Mouse (Mus musculus) MEL (cell line): ENCODE results near the gene Hexdc. TPM values are rescaled to one million over a fixed set of nuclear protein-coding genes. Genes with fewer than 3 reads are reported as not detected.

Source experiments
- DNase-seq: peaks from one replicate; pipeline ENCODE4 v3.0.0; 2011; ENCODE audit warnings: low read depth, low spot score
- H3K27ac ChIP-seq: 2 replicates; pipeline ENCODE4 v1.5.1; 2012; ENCODE audit warnings: low read depth, mild to moderate bottlenecking, control low read depth, low read length, moderate library complexity; ENCODE audit not compliant: control insufficient read depth
- H3K27me3 ChIP-seq, 2 experiments: fragments of 150-350 bp in 1 of 2; sonication (generic) in 1 of 2; 2 replicates each; pipeline ENCODE4 v1.6.1; 2012; ENCODE audit warnings: low read length in 2 of 2, mild to moderate bottlenecking in 2 of 2, improper control_type of control experiment in 1 of 2, moderate library complexity in 1 of 2; ENCODE audit not compliant: insufficient read depth in 2 of 2, control insufficient read depth in 1 of 2
- H3K36me3 ChIP-seq, 2 experiments: 2 replicates each; pipeline ENCODE4 v1.6.1; 2012 to 2014; ENCODE audit warnings: low read length in 2 of 2, improper control_type of control experiment in 1 of 2, inconsistent platforms in 1 of 2, mild to moderate bottlenecking in 1 of 2; ENCODE audit not compliant: insufficient read depth in 2 of 2, control insufficient read depth in 1 of 2
- H3K4me1 ChIP-seq, 2 experiments: fragments of 150-350 bp in 1 of 2; sonication (generic) in 1 of 2; 2 replicates each; pipeline ENCODE4 v1.6.1; 2012; ENCODE audit warnings: low read length in 2 of 2, improper control_type of control experiment in 1 of 2, mild to moderate bottlenecking in 1 of 2; ENCODE audit not compliant: insufficient read depth in 2 of 2, control insufficient read depth in 1 of 2
- H3K4me3 ChIP-seq, 2 experiments: fragments of 150-350 bp in 1 of 2; sonication (generic) in 1 of 2; 2 replicates each; pipeline ENCODE4 v1.5.1; 2012; ENCODE audit warnings: low read depth in 2 of 2, low read length in 2 of 2, mild to moderate bottlenecking in 2 of 2, moderate library complexity in 2 of 2, control low read depth in 1 of 2, improper control_type of control experiment in 1 of 2; ENCODE audit not compliant: control insufficient read depth in 1 of 2, insufficient read depth in 1 of 2
- H3K79me2 ChIP-seq: 2 replicates; pipeline ENCODE4 v1.6.1; 2012; ENCODE audit warnings: mild to moderate bottlenecking, low read length, moderate library complexity; ENCODE audit not compliant: control insufficient read depth, poor library complexity, insufficient read depth
- H3K9ac ChIP-seq: 2 replicates; pipeline ENCODE4 v1.6.1; 2012; ENCODE audit warnings: low read depth, mild to moderate bottlenecking, control low read depth, low read length, moderate library complexity; ENCODE audit not compliant: control insufficient read depth, poor library complexity, severe bottlenecking
- H3K9me3 ChIP-seq: fragments of 150-350 bp; sonication (generic); replicated peaks from 2 replicates; pipeline ENCODE4 v1.6.1; 2012; ENCODE audit warnings: mild to moderate bottlenecking, low read length, improper control_type of control experiment, moderate library complexity; ENCODE audit not compliant: insufficient read depth
- BHLHE40 ChIP-seq: IDR thresholded peaks from 2 replicates; pipeline ENCODE4 v1.6.1; 2012; ENCODE audit warnings: low read depth, mild to moderate bottlenecking, inconsistent platforms, low read length, improper control_type of control experiment, borderline replicate concordance
- CHD1 ChIP-seq: IDR thresholded peaks from 2 replicates; pipeline ENCODE4 v1.6.1; 2012; ENCODE audit warnings: low read depth, mild to moderate bottlenecking, inconsistent platforms, low read length, improper control_type of control experiment
- CTCF ChIP-seq, 3 experiments: IDR thresholded peaks in 2 of 3; conservative IDR thresholded peaks in 1 of 3; 2 replicates each; pipeline ENCODE4 v1.5.1; 2011 to 2012; ENCODE audit warnings: low read length in 3 of 3, low read depth in 2 of 3, mild to moderate bottlenecking in 2 of 3, improper control_type of control experiment in 1 of 3, inconsistent platforms in 1 of 3, mixed read lengths in 1 of 3, moderate library complexity in 1 of 3; ENCODE audit not compliant: control insufficient read depth in 1 of 3, insufficient read depth in 1 of 3, poor library complexity in 1 of 3, severe bottlenecking in 1 of 3
- E2F4 ChIP-seq: IDR thresholded peaks from 2 replicates; pipeline ENCODE4 v1.6.1; 2011; ENCODE audit warnings: low read depth, low read length, improper control_type of control experiment, borderline replicate concordance
- ELF1 ChIP-seq: IDR thresholded peaks from 2 replicates; pipeline ENCODE4 v1.6.1; 2014; ENCODE audit warnings: low read depth, mild to moderate bottlenecking, inconsistent platforms, low read length, improper control_type of control experiment, moderate library complexity
- EP300 ChIP-seq, 2 experiments: IDR thresholded peaks; 2 replicates each; pipeline ENCODE4 v1.6.1; 2011; ENCODE audit warnings: improper control_type of control experiment in 2 of 2, low read length in 2 of 2, low read depth in 1 of 2, mild to moderate bottlenecking in 1 of 2
- ETS1 ChIP-seq: IDR thresholded peaks from 2 replicates; pipeline ENCODE4 v1.6.1; 2012; ENCODE audit warnings: low read depth, mild to moderate bottlenecking, inconsistent platforms, low read length, improper control_type of control experiment, moderate library complexity
- HCFC1 ChIP-seq: IDR thresholded peaks from 2 replicates; pipeline ENCODE4 v1.6.1; 2012; ENCODE audit warnings: low read depth, mild to moderate bottlenecking, inconsistent platforms, low read length, improper control_type of control experiment, moderate library complexity
- JUND ChIP-seq: IDR thresholded peaks from 2 replicates; pipeline ENCODE4 v1.6.1; 2011; ENCODE audit warnings: low read depth, mild to moderate bottlenecking, improper control_type of control experiment, low read length
- MAFK ChIP-seq: IDR thresholded peaks from 2 replicates; pipeline ENCODE4 v1.6.1; 2011; ENCODE audit warnings: low read depth, mild to moderate bottlenecking, low read length, improper control_type of control experiment, borderline replicate concordance
- MAZ ChIP-seq: IDR thresholded peaks from 2 replicates; pipeline ENCODE4 v1.6.1; 2012; ENCODE audit warnings: low read depth, mild to moderate bottlenecking, inconsistent platforms, low read length, improper control_type of control experiment
- MYC ChIP-seq: IDR thresholded peaks from 2 replicates; pipeline ENCODE4 v1.6.1; 2011; ENCODE audit warnings: low read depth, mild to moderate bottlenecking, low read length, improper control_type of control experiment, moderate library complexity
- NRF1 ChIP-seq: IDR thresholded peaks from 2 replicates; pipeline ENCODE4 v1.6.1; 2014; ENCODE audit warnings: low read depth, mild to moderate bottlenecking, inconsistent platforms, low read length, improper control_type of control experiment, moderate library complexity; ENCODE audit not compliant: poor library complexity, insufficient read depth, severe bottlenecking
- POLR2A ChIP-seq, 2 experiments: IDR thresholded peaks; 2 replicates each; pipeline ENCODE4 v1.6.1; 2011 to 2012; ENCODE audit warnings: low read length in 2 of 2, mild to moderate bottlenecking in 2 of 2, control low read depth in 1 of 2, improper control_type of control experiment in 1 of 2, low read depth in 1 of 2, moderate library complexity in 1 of 2; ENCODE audit not compliant: control insufficient read depth in 1 of 2, insufficient read depth in 1 of 2, poor library complexity in 1 of 2
- POLR2AphosphoS2 ChIP-seq: IDR thresholded peaks from 2 replicates; pipeline ENCODE4 v1.6.1; 2011; ENCODE audit warnings: low read length, improper control_type of control experiment
- POLR2AphosphoS5 ChIP-seq: IDR thresholded peaks from 2 replicates; pipeline ENCODE4 v1.6.1; 2012; ENCODE audit warnings: low read depth, borderline replicate concordance, mild to moderate bottlenecking, inconsistent platforms, low read length, moderate library complexity, mixed read lengths
- RAD21 ChIP-seq: IDR thresholded peaks from 2 replicates; pipeline ENCODE4 v1.6.1; 2011; ENCODE audit warnings: mild to moderate bottlenecking, low read depth, low read length, improper control_type of control experiment
- TAL1 ChIP-seq: IDR thresholded peaks from 2 replicates; pipeline ENCODE4 v1.6.1; 2012; ENCODE audit warnings: mild to moderate bottlenecking, inconsistent platforms, low read length, moderate library complexity, mixed read lengths
- UBTF ChIP-seq: IDR thresholded peaks from 2 replicates; pipeline ENCODE4 v1.6.1; 2012; ENCODE audit warnings: low read depth, mild to moderate bottlenecking, inconsistent platforms, low read length, improper control_type of control experiment, moderate library complexity, borderline replicate concordance; ENCODE audit not compliant: insufficient read depth
- USF1 ChIP-seq: IDR thresholded peaks from 2 replicates; pipeline ENCODE4 v1.6.1; 2014; ENCODE audit warnings: low read depth, mild to moderate bottlenecking, inconsistent platforms, low read length, improper control_type of control experiment, moderate library complexity
- USF2 ChIP-seq, 2 experiments: IDR thresholded peaks; 2 replicates each; pipeline ENCODE4 v1.6.1; 2011 to 2012; ENCODE audit warnings: improper control_type of control experiment in 2 of 2, low read length in 2 of 2, borderline replicate concordance in 1 of 2, inconsistent platforms in 1 of 2, low read depth in 1 of 2, mild to moderate bottlenecking in 1 of 2; ENCODE audit not compliant: insufficient read depth in 1 of 2
- ZC3H11A ChIP-seq: IDR thresholded peaks from 2 replicates; pipeline ENCODE4 v1.6.1; 2012; ENCODE audit warnings: low read depth, mild to moderate bottlenecking, inconsistent platforms, low read length, improper control_type of control experiment
- ZMIZ1 ChIP-seq: IDR thresholded peaks from 2 replicates; pipeline ENCODE4 v1.6.1; 2012; ENCODE audit warnings: low read depth, mild to moderate bottlenecking, inconsistent platforms, low read length, improper control_type of control experiment, moderate library complexity
- polyA plus RNA-seq, 2 experiments: library from polyadenylated mRNA; stranded (reverse) in 1 of 2; unstranded in 1 of 2; fragments of >175 nt in 1 of 2; fragments of >200 nt in 1 of 2; gene quantifications; 2 replicates each; pipeline versions ENCODE4 v1.2.1 to v1.2.4; 2012; ENCODE audit warnings: low replicate concordance in 2 of 2, low read depth in 1 of 2; ENCODE audit not compliant: insufficient read length in 2 of 2, insufficient read depth in 1 of 2, missing spikeins in 1 of 2
- total RNA-seq: library from RNA; depleted of rRNA; stranded (reverse); fragments of 300-350 nt; gene quantifications from 2 replicates; pipeline ENCODE4 v1.2.3, GENCODE M21; 2012

The Hexdc gene
- total and polyA plus RNA-seq, 3 experiments: 7.1 to 9.0 TPM; not detected in 1

DNA sequence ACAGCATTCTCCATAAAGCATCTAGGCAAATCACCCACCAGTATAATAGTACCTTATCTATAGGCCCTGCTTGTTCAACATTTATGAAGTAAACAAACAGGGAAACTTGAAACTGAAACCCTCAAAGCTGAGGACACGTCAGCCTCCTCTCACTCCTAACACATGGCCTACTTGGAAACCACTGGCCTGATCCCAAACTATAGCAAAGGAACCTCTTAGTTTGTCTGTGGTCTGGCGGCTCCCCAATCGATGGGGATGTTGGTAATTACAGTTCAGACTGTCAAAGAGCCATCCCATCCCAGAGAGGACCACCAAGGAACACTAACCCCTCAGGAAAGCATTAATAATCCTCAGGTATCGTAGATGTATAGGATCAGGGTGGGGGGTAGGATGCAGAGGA is 4.4 kb upstream of the Hexdc start:
- no peaks in the 10 kb centered on the region for H3K9me3 ChIP-seq
- no peaks in the 10 kb centered on the region for H3K27me3 ChIP-seq
- no peak overlapping the region for H3K27ac ChIP-seq
- H3K36me3 ChIP-seq: no peaks in the 10 kb centered on the region
- no peak for DNase-seq
- TF ChIP-seq TAL1 (no peak), MYC (no peak), ELF1 (no peak), E2F4 (no peak), POLR2AphosphoS5 (no peak), UBTF (no peak), JUND (no peak), POLR2A (IDR thresholded peaks at IDR 0.05; ENCODE audit: control insufficient read depth in 1 of 2, insufficient read depth in 1 of 2, low read depth in 1 of 2, low read length in 2 of 2, poor library complexity in 1 of 2) (no peak), BHLHE40 (no peak), NRF1 (no peak), MAFK (no peak), CHD1 (no peak), USF2 (IDR thresholded peaks at IDR 0.05; ENCODE audit: borderline replicate concordance in 1 of 2, insufficient read depth in 1 of 2, low read depth in 1 of 2, low read length in 2 of 2) (no peak), CTCF (IDR thresholded peaks at IDR 0.05 in 2 of 3, conservative IDR thresholded peaks at IDR 0.05 in 1 of 3; ENCODE audit: control insufficient read depth in 1 of 3, insufficient read depth in 1 of 3, low read depth in 2 of 3, low read length in 3 of 3, poor library complexity in 1 of 3, severe bottlenecking in 1 of 3) (no peak), EP300 (IDR thresholded peaks at IDR 0.05; ENCODE audit: low read depth in 1 of 2, low read length in 2 of 2) (no peak), ETS1 (no peak), HCFC1 (no peak), ZMIZ1 (no peak), MAZ (no peak)
- H3K79me2 ChIP-seq: no peaks in the 10 kb centered on the region; the same call in 1 of the 2 replicates
- H3K4me3 ChIP-seq: no peak overlapping the region
- H3K9ac ChIP-seq: no peak overlapping the region
- peaks cover 0 to 4% of the 10 kb centered on the region in 2 experiments; a peak in 1 of 4 replicates for H3K4me1 ChIP-seq

DNA sequence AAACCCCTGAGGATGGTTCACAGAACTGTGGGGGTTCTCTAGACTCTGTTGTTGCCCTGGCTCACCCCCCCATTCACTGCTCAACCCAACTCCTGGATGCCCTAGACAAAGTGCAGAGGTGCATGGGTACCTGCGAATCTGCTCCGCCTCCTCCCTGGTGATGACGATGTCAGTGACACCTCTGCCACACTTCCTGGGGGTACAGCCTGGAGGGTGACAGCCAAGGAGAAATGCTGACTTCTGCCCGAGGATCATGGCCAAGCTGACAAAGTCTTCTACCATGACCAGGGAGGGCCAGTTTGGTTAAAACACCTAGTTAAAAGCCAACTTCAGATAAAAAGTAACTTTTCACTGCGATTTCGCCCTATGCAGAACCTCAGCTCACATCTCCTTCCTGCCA is 3.5 kb upstream of the Hexdc start:
- TF ChIP-seq USF1 (no peak), POLR2AphosphoS2 (no peak), ZC3H11A (no peak), RAD21 (no peak), ZMIZ1 (no peak), ETS1 (no peak), JUND (no peak), TAL1 (no peak)
- TF ChIP-seq, all 39 proteins: peak for 0
- Histone ChIP-seq H3K27me3 (no peaks in the 10 kb centered on the region), H3K4me1 (peaks cover 0 to 4% of the 10 kb centered on the region in 2 experiments; a peak in 1 of 4 replicates), H3K27ac (no peak overlapping the region), H3K9me3 (no peaks in the 10 kb centered on the region), H3K79me2 (no peaks in the 10 kb centered on the region; the same call in 1 of the 2 replicates), H3K36me3 (peaks cover 0 to 2% of the 10 kb centered on the region in 2 experiments; a peak in 1 of 4 replicates), H3K4me3 (no peak overlapping the region), H3K9ac (no peak overlapping the region)
- DNase-seq: no peak
